Mouse (Mus musculus) brain, embryonic 14.5 days (tissue): ENCODE results near the gene Plekha5. TPM values are rescaled to one million over a fixed set of nuclear protein-coding genes. Genes with fewer than 3 reads are reported as not detected.

Source experiments
- DNase-seq: peaks from one replicate; pipeline ENCODE4 v3.0.0-alpha.2; 2011; ENCODE audit warnings: low read depth
- CTCF ChIP-seq: fragments of 200-500 bp; IDR thresholded peaks from 2 replicates; pipeline ENCODE4 v1.5.1; 2012; ENCODE audit warnings: inconsistent platforms, mild to moderate bottlenecking, moderate library complexity, borderline replicate concordance; ENCODE audit not compliant: insufficient read depth, insufficient read length; ENCODE audit errors: extremely low read depth
- POLR2A ChIP-seq: fragments of 200-500 bp; IDR thresholded peaks from 2 replicates; pipeline ENCODE4 v1.6.1; 2012; ENCODE audit warnings: mild to moderate bottlenecking, inconsistent platforms, borderline replicate concordance; ENCODE audit not compliant: poor library complexity, insufficient read depth, insufficient read length, severe bottlenecking; ENCODE audit errors: extremely low read depth
- polyA plus RNA-seq: library from polyadenylated mRNA; depleted of rRNA; stranded (reverse); fragments of >200 nt; gene quantifications from 2 replicates; pipeline ENCODE4 v1.2.3, GENCODE M21; 2012

The Plekha5 gene
- polyA plus RNA-seq, 1 experiment = 103 TPM

DNA sequence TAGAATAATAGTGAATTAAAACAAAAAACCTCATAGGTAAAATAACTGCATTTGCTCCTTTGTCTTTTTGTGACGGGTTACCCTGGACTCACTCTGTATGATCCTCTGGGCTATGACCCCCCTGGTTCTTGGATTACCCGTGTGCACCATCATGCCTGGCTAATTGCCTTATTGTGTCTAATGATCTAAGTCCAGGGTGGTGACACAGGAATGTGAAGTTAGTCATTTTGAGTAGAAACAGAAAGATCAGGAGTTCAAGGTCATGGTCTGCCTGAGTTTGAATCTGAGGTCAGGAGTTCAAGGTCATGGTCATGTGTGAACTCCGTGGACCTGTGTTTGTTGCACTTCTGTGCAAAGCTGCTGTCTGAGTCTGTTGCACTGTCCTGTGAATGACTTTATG lies 181.9 kb downstream of the Plekha5 start:
- DNase-seq = no peak
- TF ChIP-seq POLR2A = no peak
- no peak for TF ChIP-seq CTCF

GRCm38 (mm10) chr6:140606534-140606933 lies 182.7 kb downstream of the Plekha5 start:
- no peak for TF ChIP-seq CTCF
- TF ChIP-seq POLR2A = no peak

GRCm38 (mm10) chr6:140608666-140609065 lies 184.8 kb downstream of the Plekha5 start:
- TF ChIP-seq CTCF (no peak), POLR2A (no peak)
- no peak for DNase-seq

More at GRCm38 (mm10) chr6:140606534-140606933, 182.7 kb downstream of the Plekha5 start:
- DNase-seq = no peak

DNA sequence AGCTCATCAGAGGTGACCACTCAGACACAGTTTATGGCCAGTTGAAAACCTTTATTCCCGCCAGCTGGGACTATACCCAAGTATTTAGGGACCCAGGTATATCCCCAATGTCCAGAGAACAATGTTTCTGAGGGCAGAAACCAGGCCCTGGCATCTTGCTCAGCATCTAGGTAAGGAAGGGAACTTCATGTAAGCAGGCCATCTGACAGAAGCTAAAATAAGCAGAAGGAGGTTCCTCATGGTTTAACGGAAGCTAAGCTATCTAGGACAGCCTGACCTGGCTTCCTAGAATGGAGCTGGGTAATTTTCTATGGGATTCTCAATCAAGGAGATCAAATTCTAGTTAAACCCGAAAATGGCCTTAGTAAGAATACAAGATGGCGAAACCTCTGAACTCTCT lies 185.7 kb downstream of the Plekha5 start:
- TF ChIP-seq POLR2A (no peak), CTCF (no peak)
- no peak for DNase-seq

DNA sequence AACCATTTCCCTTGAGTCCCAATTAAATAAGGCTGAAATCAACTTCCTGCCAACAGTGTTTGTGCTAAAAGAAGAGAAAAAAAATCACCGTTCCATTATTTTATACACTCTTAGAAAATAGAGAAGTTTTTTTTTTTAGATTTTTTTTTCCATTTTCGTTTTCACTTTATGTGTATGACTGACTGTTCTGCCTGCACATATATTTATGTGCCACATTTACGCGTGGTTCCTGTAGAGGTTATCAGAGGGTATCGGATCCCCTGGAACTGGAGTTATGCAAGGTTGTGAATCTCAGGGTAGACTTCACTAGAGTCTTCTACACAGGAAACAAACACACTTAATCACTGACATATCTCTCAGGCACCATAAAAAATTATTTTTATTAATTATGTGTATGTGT lies 186.3 kb downstream of the Plekha5 start:
- TF ChIP-seq POLR2A (no peak), CTCF (no peak)
- DNase-seq = no peak

DNA sequence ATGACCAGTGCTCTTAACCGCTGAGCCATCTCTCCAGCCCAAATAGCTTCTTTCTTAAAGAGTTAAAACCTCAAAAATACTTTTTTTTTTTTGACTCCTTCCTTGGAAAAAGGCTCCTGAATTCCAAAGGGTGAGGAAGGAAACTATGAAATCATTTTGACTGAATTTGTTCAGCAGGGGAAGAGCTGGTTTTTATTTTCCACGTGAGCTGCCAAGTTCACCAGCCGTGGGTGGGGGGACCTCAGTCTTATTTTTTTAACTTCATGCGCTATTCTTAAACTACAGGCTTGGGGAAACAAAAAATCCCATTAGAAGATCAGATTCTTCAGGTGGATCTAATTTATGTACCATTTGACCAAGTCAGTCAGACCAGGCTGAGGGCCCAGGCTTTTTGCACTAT lies 187.4 kb downstream of the Plekha5 start:
- TF ChIP-seq POLR2A (no peak), CTCF (no peak)
- DNase-seq = no peak

GRCm38 (mm10) chr6:140611893-140612473 lies 188.1 kb downstream of the Plekha5 start:
- DNase-seq = peak; percentile 42
- no peak for TF ChIP-seq CTCF
- no peak for TF ChIP-seq POLR2A

DNA sequence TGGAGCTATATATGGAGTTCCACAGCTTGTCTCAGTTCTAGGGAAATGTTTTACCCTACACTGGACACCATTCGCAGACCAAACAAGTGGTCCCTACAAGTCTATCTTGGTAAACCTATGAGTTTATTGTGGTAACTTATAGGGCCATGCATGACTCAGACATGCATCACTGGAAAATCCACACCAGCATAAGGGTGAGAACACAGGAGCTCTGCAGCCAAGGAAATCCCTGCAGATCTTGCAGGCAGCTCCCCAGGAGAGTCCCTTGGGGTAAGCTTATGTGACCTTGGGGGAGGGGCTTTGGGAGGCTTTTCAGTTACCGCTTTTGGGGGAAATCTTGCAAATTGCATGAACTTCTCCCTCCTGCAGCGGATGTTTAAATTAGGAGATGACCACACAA lies 190.0 kb downstream of the Plekha5 start:
- TF ChIP-seq POLR2A (no peak), CTCF (no peak)
- DNase-seq = no peak

- TF ChIP-seq POLR2A (no peak), CTCF (no peak)
These were observed 190.9 kb downstream of the Plekha5 start for GRCm38 (mm10) chr6:140614711-140615110.

GRCm38 (mm10) chr6:140620531-140621349 lies 196.9 kb downstream of the Plekha5 start:
- TF ChIP-seq CTCF = no peak
- TF ChIP-seq POLR2A = no peak
- DNase-seq = no peak

More at GRCm38 (mm10) chr6:140614711-140615110, 190.9 kb downstream of the Plekha5 start:
- no peak for DNase-seq

DNA sequence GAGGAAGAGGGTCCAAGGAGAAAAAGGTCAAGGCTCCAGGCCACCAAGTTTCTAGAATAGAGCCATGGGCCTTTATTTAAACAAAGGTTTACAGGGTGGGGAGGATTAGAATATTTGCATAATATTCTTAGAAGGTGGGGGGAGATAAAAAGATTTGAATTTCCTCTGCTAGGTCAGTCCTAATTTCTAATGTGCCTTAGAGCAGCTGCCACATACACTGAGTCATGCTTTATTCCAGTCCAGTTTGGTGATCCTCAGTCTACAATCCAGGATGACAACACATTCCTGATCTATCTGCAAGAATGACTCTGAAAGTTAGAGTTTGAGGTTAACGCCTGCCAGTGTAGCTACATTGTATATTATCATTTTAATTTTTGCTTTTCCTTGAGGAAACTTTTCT lies 197.8 kb downstream of the Plekha5 start:
- DNase-seq = no peak
- no peak for TF ChIP-seq CTCF
